Mouse (Mus musculus) thymus, postnatal 10 days (tissue): ENCODE data around the gene Zfp750.

Experiments used
- DNase-seq, 2 experiments: peaks; one replicate each; pipeline ENCODE4 v3.0.0; 2021; ENCODE audit warnings: low spot score in 2 of 2

The Zfp750 gene

GRCm38 (mm10) chr11:121475699-121476415 lies 43.3 kb downstream of the Zfp750 start:
- DNase-seq = peak; percentile 51 to 81

GRCm38 (mm10) chr11:121474831-121475230 lies 44.3 kb downstream of the Zfp750 start:
- no peak for DNase-seq

DNA sequence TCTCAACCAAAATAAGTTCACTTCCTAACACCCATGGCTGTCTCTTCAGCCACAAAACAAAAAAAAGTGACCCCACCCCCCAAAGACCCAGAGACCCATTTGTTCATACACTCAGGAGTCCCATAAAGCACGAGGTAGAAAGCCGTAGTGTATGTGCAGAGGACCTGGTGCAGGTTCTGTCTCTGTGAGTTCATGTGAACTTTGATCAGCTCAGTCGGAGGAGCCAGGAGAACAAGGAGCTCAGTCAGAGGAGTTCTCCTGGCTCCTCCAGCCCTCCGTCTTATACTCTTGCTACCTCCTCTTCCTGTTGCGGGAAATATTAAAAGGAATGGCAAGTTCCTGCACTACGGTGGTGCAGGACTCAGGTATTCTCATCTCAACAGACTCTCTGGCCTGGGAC lies 51.7 kb downstream of the Zfp750 start:
- no peak for DNase-seq
